Mouse (Mus musculus): ENCODE results near the gene Adm2. TPM values are rescaled to one million over a fixed set of nuclear protein-coding genes. Genes with fewer than 3 reads are reported as not detected.
A peak's percentile ranks its signal among the peaks of the same experiment; 100 is the strongest.

The Adm2 gene
- polyA plus RNA-seq, 1 experiment from 2014 or later: 0.30 TPM

GRCm38 (mm10) chr15:89373027-89373761, 50.7 kb downstream of the Adm2 start:
- Histone ChIP-seq H3K36me3 (replicated peaks) (peaks cover 48% of the 10 kb centered on the region), H3K27ac (replicated peaks) (peak overlapping the region; percentile 94), H3K4me3 (peak overlapping the region; percentile 73), H3K4me1 (peaks cover 46% of the 10 kb centered on the region), H3K9me3 (no peaks in the 10 kb centered on the region), H3K27me3 (replicated peaks; ENCODE audit: low read depth, poor library complexity, severe bottlenecking) (peaks cover 37% of the 10 kb centered on the region)
- 2% methylated on average over 35 of the region's 35 CpGs for WGBS
- peak; percentile 86 for DNase-seq (ENCODE audit: low spot score)

- peak within 1 kb of the TSS; percentile 73 for H3K4me3 ChIP-seq
These were observed 51.3 kb downstream of the Adm2 start, which contains the start of gene Sco2 for GRCm38 (mm10) chr15:89373762-89374248. Gene Sco2 (minus strand): TSS chr15:89373846.

More at GRCm38 (mm10) chr15:89373762-89374248, 51.3 kb downstream of the Adm2 start, which contains the start of gene Sco2:
- Histone ChIP-seq H3K27me3 (replicated peaks; ENCODE audit: low read depth, poor library complexity, severe bottlenecking) (peaks cover 43% of the 10 kb centered on the region), H3K27ac (replicated peaks) (peak within 1 kb of the TSS; percentile 94), H3K9me3 (no peaks in the 10 kb centered on the region), H3K4me1 (peaks cover 52% of the 10 kb centered on the region), H3K36me3 (replicated peaks) (peaks cover 41% of the 10 kb centered on the region)
- DNase-seq (ENCODE audit: low spot score): peak; percentile 96
- WGBS: under 1% methylated on average over 42 of the region's 42 CpGs

Small RNA genes lying within 50 kb of the gene (microRNA-seq; reads per million reads assigned to microRNA genes)
- not detected for gene Mir6959

Other genes starting within 250 kb of the Adm2 start
- gene Trabd, start 247.6 kb upstream of the Adm2 start, polyA plus RNA-seq (2016; fragmentation: Nextera tagmentation; extraction: Ambion mirVana): 52.1 and 52.4 TPM in 2 replicates
- gene Selenoo, start 233.6 kb upstream of the Adm2 start, polyA plus RNA-seq (2016; fragmentation: Nextera tagmentation; extraction: Ambion mirVana): 12.9 and 13.0 TPM in 2 replicates
- gene Tubgcp6, start 199.6 kb upstream of the Adm2 start, polyA plus RNA-seq (2016; fragmentation: Nextera tagmentation; extraction: Ambion mirVana): 25.9 and 28.8 TPM in 2 replicates
- 15.9 and 16.1 TPM in 2 replicates for gene Hdac10, start 194.0 kb upstream of the Adm2 start, polyA plus RNA-seq (2016; fragmentation: Nextera tagmentation; extraction: Ambion mirVana)
- gene Mapk12, start 182.0 kb upstream of the Adm2 start, polyA plus RNA-seq (2016; fragmentation: Nextera tagmentation; extraction: Ambion mirVana): 16.6 and 19.6 TPM in 2 replicates
- gene Mapk11, start 173.1 kb upstream of the Adm2 start, polyA plus RNA-seq (2016; fragmentation: Nextera tagmentation; extraction: Ambion mirVana): 16.1 and 20.6 TPM in 2 replicates
- gene Plxnb2, start 141.9 kb upstream of the Adm2 start, polyA plus RNA-seq (2016; fragmentation: Nextera tagmentation; extraction: Ambion mirVana): 146 and 152 TPM in 2 replicates
- 26.1 and 29.1 TPM in 2 replicates for gene Dennd6b, start 126.2 kb upstream of the Adm2 start, polyA plus RNA-seq (2016; fragmentation: Nextera tagmentation; extraction: Ambion mirVana)
- 23.8 and 26.8 TPM in 2 replicates for gene Ppp6r2, start 111.2 kb upstream of the Adm2 start, polyA plus RNA-seq (2016; fragmentation: Nextera tagmentation; extraction: Ambion mirVana)
- 80.6 and 85.5 TPM in 2 replicates for gene Sbf1, start 7.4 kb upstream of the Adm2 start, polyA plus RNA-seq (2016; fragmentation: Nextera tagmentation; extraction: Ambion mirVana)
- not detected in 2 replicates for gene Miox, start 11.7 kb downstream of the Adm2 start, polyA plus RNA-seq (2016; fragmentation: Nextera tagmentation; extraction: Ambion mirVana)
- 49.1 and 52.2 TPM in 2 replicates for gene Lmf2, start 32.9 kb downstream of the Adm2 start, polyA plus RNA-seq (2016; fragmentation: Nextera tagmentation; extraction: Ambion mirVana)
- gene Ncaph2, start 33.0 kb downstream of the Adm2 start, polyA plus RNA-seq (2016; fragmentation: Nextera tagmentation; extraction: Ambion mirVana): 180 and 188 TPM in 2 replicates
- gene Sco2, start 51.1 kb downstream of the Adm2 start, polyA plus RNA-seq (2016; fragmentation: Nextera tagmentation; extraction: Ambion mirVana): 5.3 and 8.5 TPM in 2 replicates
- 0.98 and 1.5 TPM in 2 replicates for gene Tymp, start 54.3 kb downstream of the Adm2 start, polyA plus RNA-seq (2016; fragmentation: Nextera tagmentation; extraction: Ambion mirVana)
- 0.40 and 0.57 TPM in 2 replicates for gene Odf3b, start 56.6 kb downstream of the Adm2 start, polyA plus RNA-seq (2016; fragmentation: Nextera tagmentation; extraction: Ambion mirVana)
- gene Klhdc7b, start 62.2 kb downstream of the Adm2 start, polyA plus RNA-seq (2016; fragmentation: Nextera tagmentation; extraction: Ambion mirVana): not detected in 2 replicates
- not detected in 2 replicates for gene Syce3, start 87.8 kb downstream of the Adm2 start, polyA plus RNA-seq (2016; fragmentation: Nextera tagmentation; extraction: Ambion mirVana)
- gene Cpt1b, start 103.1 kb downstream of the Adm2 start, polyA plus RNA-seq (2016; fragmentation: Nextera tagmentation; extraction: Ambion mirVana): 0.66 and 1.1 TPM in 2 replicates
- gene C730034F03Rik, start 106.9 kb downstream of the Adm2 start, polyA plus RNA-seq (2016; fragmentation: Nextera tagmentation; extraction: Ambion mirVana): 4.2 and 4.4 TPM in 2 replicates
- not detected in 2 replicates for gene Gm44502, start 107.0 kb downstream of the Adm2 start, polyA plus RNA-seq (2016; fragmentation: Nextera tagmentation; extraction: Ambion mirVana)
- gene Chkb, start 107.2 kb downstream of the Adm2 start, polyA plus RNA-seq (2016; fragmentation: Nextera tagmentation; extraction: Ambion mirVana): 42.5 and 43.5 TPM in 2 replicates
- gene Mapk8ip2, start 131.2 kb downstream of the Adm2 start, polyA plus RNA-seq (2016; fragmentation: Nextera tagmentation; extraction: Ambion mirVana): 9.2 and 9.7 TPM in 2 replicates
- gene Arsa, start 154.7 kb downstream of the Adm2 start, polyA plus RNA-seq (2016; fragmentation: Nextera tagmentation; extraction: Ambion mirVana): 11.2 and 11.5 TPM in 2 replicates
- 1.3 and 2.4 TPM in 2 replicates for gene Shank3, start 176.9 kb downstream of the Adm2 start, polyA plus RNA-seq (2016; fragmentation: Nextera tagmentation; extraction: Ambion mirVana)
- 0.18 TPM in 1 of 2 replicates, not detected in the other for gene Acr, start 245.6 kb downstream of the Adm2 start, polyA plus RNA-seq (2016; fragmentation: Nextera tagmentation; extraction: Ambion mirVana)

Data from embryonic facial prominence, embryonic 10.5 days (tissue).